Comparison of ENCODE assay signal across 7 mouse cellular contexts in the genomic region with DNA sequence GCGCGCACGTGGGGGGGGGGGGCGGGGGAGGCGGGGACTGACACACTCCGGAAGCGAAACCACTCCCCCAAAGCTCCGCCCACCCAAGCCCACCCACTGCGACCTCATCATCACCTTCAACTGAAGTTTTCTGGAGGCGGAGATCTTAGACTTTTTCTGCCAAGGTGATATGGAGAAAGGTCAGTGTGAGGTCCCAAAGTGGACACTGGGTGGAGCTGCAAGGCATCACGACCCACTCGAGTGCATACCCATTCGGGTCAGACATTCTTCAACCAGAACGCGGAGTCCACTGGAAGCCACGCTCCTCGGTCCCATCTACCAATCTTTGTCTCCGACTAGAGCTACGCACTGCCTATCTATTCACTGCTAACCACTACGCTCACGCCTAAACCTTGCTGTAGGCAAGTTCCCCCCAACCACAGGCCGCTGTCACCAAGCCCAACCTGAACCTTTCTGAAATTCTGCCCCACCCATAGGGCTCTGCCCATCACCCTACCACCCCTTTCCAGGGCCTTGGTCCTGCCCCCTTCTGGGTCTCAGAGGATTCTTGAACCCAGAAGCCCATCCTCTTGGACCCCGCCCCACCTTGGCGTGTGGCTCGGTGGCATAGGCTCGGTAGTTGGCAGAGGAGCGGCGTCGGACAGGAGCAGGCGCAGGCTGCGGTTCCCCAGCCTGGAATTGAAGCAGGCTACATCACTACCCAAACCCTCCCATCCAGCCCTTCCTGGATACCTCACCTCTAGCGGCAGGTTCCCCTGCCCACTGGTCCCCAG. TPM values are rescaled to one million over a fixed set of nuclear protein-coding genes. Genes with fewer than 3 reads are reported as not detected.
DNase-seq lines count a peak whose midpoint lies in the region; ATAC-seq and TF ChIP-seq lines count a peak whose summit lies in the region.

No protein-coding gene starts in this region.

- H3K27me3 ChIP-seq in MEL (ENCODE audit: control insufficient read depth in 1 of 2, insufficient read depth in 2 of 2, low read length in 2 of 2): no peaks in the 10 kb centered on the region
- 0 out of 2 replicates have a peak, but pooled peaks cover 4% of the 10 kb centered on the region for H3K27me3 ChIP-seq in embryonic facial prominence, embryonic 11.5 days (ENCODE audit: control insufficient read depth, insufficient read depth, low read length)
- peaks cover 32% of the 10 kb centered on the region for H3K27me3 ChIP-seq in hindbrain, embryonic 12.5 days
- peaks cover 19% of the 10 kb centered on the region for H3K27me3 ChIP-seq in midbrain, embryonic 13.5 days

- H3K9ac ChIP-seq in MEL (ENCODE audit: control insufficient read depth, low read depth, low read length, poor library complexity, severe bottlenecking): peak overlapping the region; percentile 80
- H3K9ac ChIP-seq in embryonic facial prominence, embryonic 11.5 days (replicated peaks; ENCODE audit: low read length): no peak overlapping the region
- H3K9ac ChIP-seq in hindbrain, embryonic 12.5 days: no peak overlapping the region
- no peak overlapping the region; the same call in 1 of the 2 replicates for H3K9ac ChIP-seq in midbrain, embryonic 13.5 days (replicated peaks)

- H3K27ac ChIP-seq in MEL (ENCODE audit: control insufficient read depth, low read depth, low read length): peak overlapping the region; percentile 88
- no peak overlapping the region for H3K27ac ChIP-seq in embryonic facial prominence, embryonic 11.5 days (replicated peaks; ENCODE audit: low read depth, low read length)
- H3K27ac ChIP-seq in hindbrain, embryonic 12.5 days: no peak overlapping the region
- H3K27ac ChIP-seq in midbrain, embryonic 13.5 days: no peak overlapping the region

- no peak for TF ChIP-seq RAD21 in MEL (IDR thresholded peaks at IDR 0.05; ENCODE audit: low read depth, low read length)

- H3K36me3 ChIP-seq in MEL (ENCODE audit: control insufficient read depth in 1 of 2, insufficient read depth in 2 of 2, low read length in 2 of 2): peaks cover 0 to 11% of the 10 kb centered on the region in 2 experiments; a peak in 2 of 4 replicates
- no peaks in the 10 kb centered on the region for H3K36me3 ChIP-seq in embryonic facial prominence, embryonic 11.5 days (replicated peaks; ENCODE audit: control insufficient read depth, insufficient read depth, low read depth, low read length)
- no peaks in the 10 kb centered on the region for H3K36me3 ChIP-seq in hindbrain, embryonic 12.5 days
- H3K36me3 ChIP-seq in midbrain, embryonic 13.5 days: no peaks in the 10 kb centered on the region

- H3K4me1 ChIP-seq in MEL (ENCODE audit: control insufficient read depth in 1 of 2, insufficient read depth in 2 of 2, low read length in 2 of 2): peaks cover 2 to 24% of the 10 kb centered on the region in 2 experiments; a peak in 3 of 4 replicates
- H3K4me1 ChIP-seq in embryonic facial prominence, embryonic 11.5 days (ENCODE audit: control insufficient read depth, insufficient read depth, low read length): no peaks in the 10 kb centered on the region
- H3K4me1 ChIP-seq in hindbrain, embryonic 12.5 days: peaks cover 18% of the 10 kb centered on the region
- peaks cover 13% of the 10 kb centered on the region for H3K4me1 ChIP-seq in midbrain, embryonic 13.5 days (replicated peaks)

- WGBS in embryonic facial prominence, embryonic 11.5 days: 32% methylated on average over 32 of the region's 32 CpGs
- 34% methylated on average over 32 of the region's 32 CpGs for WGBS in hindbrain, embryonic 12.5 days
- 36% methylated on average over 32 of the region's 32 CpGs for WGBS in midbrain, embryonic 13.5 days

- TF ChIP-seq EP300 in MEL (IDR thresholded peaks at IDR 0.05; ENCODE audit: low read depth in 1 of 2, low read length in 2 of 2): no peak; a peak in 3 of 4 replicates

- H3K4me2 ChIP-seq in embryonic facial prominence, embryonic 11.5 days (ENCODE audit: low read depth, low read length): peak overlapping the region; percentile 31
- H3K4me2 ChIP-seq in hindbrain, embryonic 12.5 days (replicated peaks): peak overlapping the region; percentile 51
- H3K4me2 ChIP-seq in midbrain, embryonic 13.5 days (replicated peaks): peak overlapping the region; percentile 48

- TF ChIP-seq CTCF in MEL (IDR thresholded peaks at IDR 0.05 in 2 of 3, conservative IDR thresholded peaks at IDR 0.05 in 1 of 3; ENCODE audit: control insufficient read depth in 1 of 3, insufficient read depth in 1 of 3, low read depth in 2 of 3, low read length in 3 of 3, poor library complexity in 1 of 3, severe bottlenecking in 1 of 3): no peak

- peak overlapping the region; percentile 74 to 76 for H3K4me3 ChIP-seq in MEL (ENCODE audit: control insufficient read depth in 1 of 2, insufficient read depth in 1 of 2, low read depth in 2 of 2, low read length in 2 of 2)
- H3K4me3 ChIP-seq in embryonic facial prominence, embryonic 11.5 days (ENCODE audit: low read depth, low read length): peak overlapping the region; percentile 3; the same call in 1 of the 2 replicates
- peak overlapping the region; percentile 18; the same call in 1 of the 2 replicates for H3K4me3 ChIP-seq in hindbrain, embryonic 12.5 days
- H3K4me3 ChIP-seq in midbrain, embryonic 13.5 days (replicated peaks): peak overlapping the region; percentile 23

- no peak for ATAC-seq in embryonic facial prominence, embryonic 11.5 days (replicated peaks; ENCODE audit: insufficient number of reproducible peaks, low FRiP score, low TSS enrichment, low read depth)
- no peak for ATAC-seq in hindbrain, embryonic 12.5 days (ENCODE audit: low FRiP score)
- no peak for ATAC-seq in midbrain, embryonic 13.5 days

- peak in 1 of 2 experiments; percentile 36; a peak in 1 of 4 replicates for TF ChIP-seq POLR2A in MEL (IDR thresholded peaks at IDR 0.05; ENCODE audit: control insufficient read depth in 1 of 2, insufficient read depth in 1 of 2, low read depth in 1 of 2, low read length in 2 of 2, poor library complexity in 1 of 2)

- H3K9me3 ChIP-seq in MEL (replicated peaks; ENCODE audit: insufficient read depth, low read length): no peaks in the 10 kb centered on the region
- H3K9me3 ChIP-seq in embryonic facial prominence, embryonic 11.5 days (replicated peaks; ENCODE audit: control insufficient read depth, low read length): no peaks in the 10 kb centered on the region
- no peaks in the 10 kb centered on the region for H3K9me3 ChIP-seq in hindbrain, embryonic 12.5 days (replicated peaks)
- no peaks in the 10 kb centered on the region for H3K9me3 ChIP-seq in midbrain, embryonic 13.5 days

- peaks cover 12% of the 10 kb centered on the region for H3K79me2 ChIP-seq in MEL (ENCODE audit: control insufficient read depth, insufficient read depth, low read length, poor library complexity)

- DNase-seq in MEL (ENCODE audit: low read depth, low spot score) (peak; percentile 88), adipocyte (ENCODE audit: low spot score) (no peak)
- peak; percentile 40 for DNase-seq in embryonic facial prominence, embryonic 11.5 days (ENCODE audit: low spot score)
- no peak for DNase-seq in ovary, adult 18-20 months (ENCODE audit: low spot score)
- no peak for DNase-seq in natural killer cell, adult 2 months (ENCODE audit: low spot score in 2 of 2)

TF ChIP-seq in MEL, 35 proteins besides CTCF, POLR2A, EP300 and RAD21 (continues in another document):
- peak; percentile 56; the same call in 1 of the 2 replicates for TF ChIP-seq MYC (IDR thresholded peaks at IDR 0.05; ENCODE audit: low read depth, low read length)
- no peak for TF ChIP-seq ZNF384 (IDR thresholded peaks at IDR 0.05; ENCODE audit: low read depth, low read length)

RNA-seq across cellular contexts. Expression of gene Tnni3, which starts 2.6 kb away (rescaled TPM):
- 281 and 353 TPM in 2 replicates for total RNA-seq in MEL (2012; rRNA removed)
- polyA plus RNA-seq in MEL (2012; ENCODE audit: insufficient read depth in 1 of 2, insufficient read length in 2 of 2, low read depth in 1 of 2, low replicate concordance in 2 of 2, missing spikeins in 1 of 2): 100 to 1,000 TPM in 1 of 2 experiments, not detected in 1; 328 TPM
- 2.6 and 9.9 TPM in 2 replicates for polyA plus RNA-seq in embryonic facial prominence, embryonic 11.5 days (2014; fragmentation: Nextera tagmentation; extraction: Ambion mirVana)
- polyA plus RNA-seq in hindbrain, embryonic 12.5 days (2016; fragmentation: Nextera tagmentation; extraction: Ambion mirVana): 2.2 and 3.1 TPM in 2 replicates
- polyA plus RNA-seq in midbrain, embryonic 13.5 days (2015; fragmentation: Nextera tagmentation; extraction: Ambion mirVana): 1.4 and 2.3 TPM in 2 replicates

RNA-seq across cellular contexts. Expression of gene Tnnt1, which starts 5.2 kb away (rescaled TPM):
- total RNA-seq in MEL (2012; rRNA removed): 5.0 and 5.4 TPM in 2 replicates
- polyA plus RNA-seq in MEL (2012; ENCODE audit: insufficient read depth in 1 of 2, insufficient read length in 2 of 2, low read depth in 1 of 2, low replicate concordance in 2 of 2, missing spikeins in 1 of 2): 10 to 100 TPM in 1 of 2 experiments, not detected in 1; 16.4 TPM
- polyA plus RNA-seq in embryonic facial prominence, embryonic 11.5 days (2014; fragmentation: Nextera tagmentation; extraction: Ambion mirVana): 44.9 and 61.5 TPM in 2 replicates
- polyA plus RNA-seq in hindbrain, embryonic 12.5 days (2016; fragmentation: Nextera tagmentation; extraction: Ambion mirVana): 19.2 and 72.4 TPM in 2 replicates
- polyA plus RNA-seq in midbrain, embryonic 13.5 days (2015; fragmentation: Nextera tagmentation; extraction: Ambion mirVana): 5.4 and 6.3 TPM in 2 replicates

RNA-seq across cellular contexts. Expression of gene Dnaaf3, which starts 10.8 kb away (rescaled TPM):
- total RNA-seq in MEL (2012; rRNA removed): 0.69 and 0.73 TPM in 2 replicates
- polyA plus RNA-seq in MEL (2012; ENCODE audit: insufficient read depth in 1 of 2, insufficient read length in 2 of 2, low read depth in 1 of 2, low replicate concordance in 2 of 2, missing spikeins in 1 of 2): 1 to 10 TPM in 1 of 2 experiments, not detected in 1; 2.9 TPM
- 1.0 and 1.6 TPM in 2 replicates for polyA plus RNA-seq in embryonic facial prominence, embryonic 11.5 days (2014; fragmentation: Nextera tagmentation; extraction: Ambion mirVana)
- 2.5 and 3.6 TPM in 2 replicates for polyA plus RNA-seq in hindbrain, embryonic 12.5 days (2016; fragmentation: Nextera tagmentation; extraction: Ambion mirVana)
- 1.5 and 2.3 TPM in 2 replicates for polyA plus RNA-seq in midbrain, embryonic 13.5 days (2015; fragmentation: Nextera tagmentation; extraction: Ambion mirVana)

RNA-seq across cellular contexts. Expression of gene Ppp1r12c, which starts 19.9 kb away (rescaled TPM):
- 51.4 and 64.2 TPM in 2 replicates for total RNA-seq in MEL (2012; rRNA removed)
- polyA plus RNA-seq in MEL (2012; ENCODE audit: insufficient read depth in 1 of 2, insufficient read length in 2 of 2, low read depth in 1 of 2, low replicate concordance in 2 of 2, missing spikeins in 1 of 2): 100 to 1,000 TPM in 1 of 2 experiments, not detected in 1; 153 TPM
- 33.0 and 35.3 TPM in 2 replicates for polyA plus RNA-seq in embryonic facial prominence, embryonic 11.5 days (2014; fragmentation: Nextera tagmentation; extraction: Ambion mirVana)
- 65.8 and 72.0 TPM in 2 replicates for polyA plus RNA-seq in hindbrain, embryonic 12.5 days (2016; fragmentation: Nextera tagmentation; extraction: Ambion mirVana)
- polyA plus RNA-seq in midbrain, embryonic 13.5 days (2015; fragmentation: Nextera tagmentation; extraction: Ambion mirVana): 34.9 and 51.9 TPM in 2 replicates

RNA-seq across cellular contexts. Expression of gene Syt5, which starts 25.9 kb away (rescaled TPM):
- total RNA-seq in MEL (2012; rRNA removed): not detected in 2 replicates
- not detected for polyA plus RNA-seq in MEL (2012; ENCODE audit: insufficient read depth in 1 of 2, insufficient read length in 2 of 2, low read depth in 1 of 2, low replicate concordance in 2 of 2, missing spikeins in 1 of 2)
- polyA plus RNA-seq in embryonic facial prominence, embryonic 11.5 days (2014; fragmentation: Nextera tagmentation; extraction: Ambion mirVana): 4.8 and 6.6 TPM in 2 replicates
- 32.9 and 33.2 TPM in 2 replicates for polyA plus RNA-seq in hindbrain, embryonic 12.5 days (2016; fragmentation: Nextera tagmentation; extraction: Ambion mirVana)
- 92.2 and 97.8 TPM in 2 replicates for polyA plus RNA-seq in midbrain, embryonic 13.5 days (2015; fragmentation: Nextera tagmentation; extraction: Ambion mirVana)

Comparison
In these comparisons a context has a peak if more than half of its experiments do, and no peak if none do; other contexts are left out.
1. DNase-seq: peak in MEL (single experiment) and embryonic facial prominence, embryonic 11.5 days (single experiment); none in ovary, adult 18-20 months (single experiment), natural killer cell, adult 2 months (0 of 2) and adipocyte (single experiment).
2. H3K4me3 ChIP-seq: peak in every context shown above with its lines; median percentile 75 in MEL; 23 in midbrain, embryonic 13.5 days; 18 in hindbrain, embryonic 12.5 days; 3 in embryonic facial prominence, embryonic 11.5 days.
3. Peak in every context shown above with its lines, with median percentiles within 50 percentile points of each other: H3K4me2 ChIP-seq.